Mouse (Mus musculus) heart, embryonic 10.5 days (tissue): ENCODE results near the gene Pcnx. TPM values are rescaled to one million over a fixed set of nuclear protein-coding genes. Genes with fewer than 3 reads are reported as not detected.
A peak's percentile ranks its signal among the peaks of the same experiment; 100 is the strongest.

Experiments used
- DNase-seq: peaks from one replicate; pipeline ENCODE4 v3.0.0-alpha.2; 2017; ENCODE audit warnings: low spot score
- H3K27ac ChIP-seq: fragments of 300-500 bp; sonication (generic); 2 replicates; pipeline ENCODE4 v1.5.1; 2016; ENCODE audit warnings: mild to moderate bottlenecking
- H3K27me3 ChIP-seq: fragments of 300-500 bp; sonication (generic); 2 replicates; pipeline ENCODE4 v1.6.1; 2016; ENCODE audit warnings: mild to moderate bottlenecking; ENCODE audit not compliant: poor library complexity, insufficient read depth, severe bottlenecking
- H3K36me3 ChIP-seq: fragments of 300-500 bp; sonication (generic); 2 replicates; pipeline ENCODE4 v1.6.1; 2016; ENCODE audit warnings: mild to moderate bottlenecking, moderate library complexity
- H3K4me1 ChIP-seq: fragments of 300-500 bp; sonication (generic); 2 replicates; pipeline ENCODE4 v1.6.1; 2016; ENCODE audit warnings: mild to moderate bottlenecking
- H3K4me3 ChIP-seq: fragments of 300-500 bp; sonication (generic); 2 replicates; pipeline ENCODE4 v1.5.1; 2016; ENCODE audit warnings: mild to moderate bottlenecking, moderate library complexity
- H3K9me3 ChIP-seq: fragments of 300-500 bp; sonication (generic); 2 replicates; pipeline ENCODE4 v1.6.1; 2016; ENCODE audit warnings: mild to moderate bottlenecking, moderate library complexity
- WGBS: fragments of 180-500 bp; shearing (Covaris S2); methylation state at CpG from one replicate; pipeline ENCODE4 v1.1.7; 2016; 5-methylcytosine and 5-hydroxymethylcytosine counted together
- polyA plus RNA-seq: library from polyadenylated mRNA; unstranded; fragments of >200 nt; fragmentation: Nextera tagmentation; extraction: Ambion mirVana; gene quantifications from 2 replicates; pipeline ENCODE4 v1.2.1, GENCODE M21; 2016

The Pcnx gene
- polyA plus RNA-seq, 1 experiment from 2014 or later, result 13.1 TPM

DNA sequence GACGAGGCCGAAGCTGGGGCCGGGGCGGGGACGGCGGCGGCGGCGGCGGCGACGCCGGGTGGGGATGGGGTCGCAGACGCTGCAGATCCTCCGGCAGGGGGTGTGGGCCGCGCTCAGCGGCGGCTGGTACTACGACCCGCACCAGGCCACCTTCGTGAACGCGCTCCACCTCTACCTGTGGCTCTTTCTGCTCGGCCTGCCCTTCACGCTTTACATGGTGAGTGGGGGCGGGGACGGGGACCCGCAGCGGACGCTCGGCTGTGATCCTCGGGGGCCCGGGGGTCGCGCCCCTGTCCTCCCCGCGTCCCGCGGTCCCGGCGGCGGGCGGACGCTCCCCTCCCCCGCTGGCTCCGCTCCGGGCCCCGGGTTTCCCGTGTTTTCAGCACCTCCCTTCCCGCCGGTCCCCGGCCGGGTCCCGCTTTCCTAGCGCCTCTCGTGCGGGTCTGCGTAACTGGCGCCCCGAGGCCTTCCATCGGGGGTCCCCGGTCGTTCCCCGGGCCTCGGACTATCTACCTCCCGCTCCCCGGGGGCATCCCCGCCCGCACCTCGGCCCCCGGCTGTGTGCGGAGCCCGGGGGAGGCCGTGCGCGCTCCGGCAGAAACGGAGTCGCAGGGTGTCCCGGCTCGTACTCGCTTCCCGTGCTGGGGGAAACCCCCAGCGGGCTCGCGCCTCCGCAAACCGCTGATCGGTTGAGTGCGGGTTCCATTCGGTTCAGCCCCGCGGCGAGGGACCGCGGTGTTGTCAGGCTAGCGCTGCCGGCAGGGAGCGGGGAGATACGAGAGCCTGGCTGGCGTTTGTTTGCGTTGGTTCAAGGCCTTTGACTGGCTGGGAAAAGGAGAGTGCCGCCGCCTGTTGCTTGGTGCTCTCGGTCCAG, 722 bp downstream of the Pcnx start:
- no peaks in the 10 kb centered on the region for H3K36me3 ChIP-seq
- peak overlapping the region; percentile 98 for H3K27ac ChIP-seq
- DNase-seq, result peak; percentile 85
- peak overlapping the region; percentile 99 for H3K4me3 ChIP-seq
- H3K4me1 ChIP-seq, result peaks cover 65% of the 10 kb centered on the region
- WGBS, result under 1% methylated on average over 105 of the region's 107 CpGs
- no peaks in the 10 kb centered on the region for H3K27me3 ChIP-seq
- no peaks in the 10 kb centered on the region for H3K9me3 ChIP-seq

DNA sequence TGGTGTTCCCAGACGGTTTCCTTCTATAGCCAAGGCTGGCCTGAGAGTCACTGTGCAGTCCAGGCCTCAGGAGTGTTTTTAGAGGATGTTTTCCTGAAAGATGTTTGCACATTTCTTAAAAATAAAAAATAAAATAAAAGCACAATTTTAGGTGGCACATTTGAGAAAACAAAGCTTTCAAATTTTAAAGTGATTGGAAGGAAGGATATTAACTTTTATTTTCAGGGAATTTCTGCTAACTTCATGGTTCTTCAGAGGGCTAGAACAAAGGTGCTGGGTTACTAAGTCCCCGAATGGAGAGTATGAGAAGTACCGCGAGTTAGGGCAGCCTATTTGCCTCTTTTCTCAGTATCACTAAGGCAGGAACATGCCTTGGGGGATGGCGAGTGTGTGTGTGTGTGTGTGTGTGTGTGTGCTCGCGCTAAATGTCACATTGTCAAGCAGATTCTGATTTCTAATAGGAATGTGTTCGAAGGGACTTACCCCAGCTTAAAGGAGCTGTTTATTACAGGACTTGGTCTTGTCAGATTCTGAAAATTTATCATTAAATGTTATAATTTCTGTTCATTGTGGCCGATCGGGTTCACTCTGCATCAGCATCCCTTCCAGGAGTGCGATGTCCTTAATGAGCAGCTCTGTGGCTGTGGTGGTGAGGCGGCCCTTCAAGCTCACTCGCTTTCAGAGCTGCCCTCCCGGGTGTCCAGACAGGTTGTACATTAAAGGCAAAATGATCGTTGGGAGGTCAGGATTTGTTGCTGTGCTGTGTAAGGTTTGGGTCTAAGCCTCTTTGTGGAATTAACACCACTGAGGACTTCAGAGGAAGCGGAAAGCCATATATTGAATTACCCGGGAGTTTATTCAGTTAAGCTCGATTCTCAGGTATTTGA, 1.6 kb downstream of the Pcnx start:
- Histone ChIP-seq H3K9me3 (no peaks in the 10 kb centered on the region), H3K27me3 (no peaks in the 10 kb centered on the region), H3K36me3 (no peaks in the 10 kb centered on the region), H3K4me1 (peaks cover 65% of the 10 kb centered on the region), H3K4me3 (peak overlapping the region; percentile 99), H3K27ac (peak overlapping the region; percentile 98)
- 27% methylated on average over 18 of the region's 18 CpGs for WGBS
- peak; percentile 75 for DNase-seq

DNA sequence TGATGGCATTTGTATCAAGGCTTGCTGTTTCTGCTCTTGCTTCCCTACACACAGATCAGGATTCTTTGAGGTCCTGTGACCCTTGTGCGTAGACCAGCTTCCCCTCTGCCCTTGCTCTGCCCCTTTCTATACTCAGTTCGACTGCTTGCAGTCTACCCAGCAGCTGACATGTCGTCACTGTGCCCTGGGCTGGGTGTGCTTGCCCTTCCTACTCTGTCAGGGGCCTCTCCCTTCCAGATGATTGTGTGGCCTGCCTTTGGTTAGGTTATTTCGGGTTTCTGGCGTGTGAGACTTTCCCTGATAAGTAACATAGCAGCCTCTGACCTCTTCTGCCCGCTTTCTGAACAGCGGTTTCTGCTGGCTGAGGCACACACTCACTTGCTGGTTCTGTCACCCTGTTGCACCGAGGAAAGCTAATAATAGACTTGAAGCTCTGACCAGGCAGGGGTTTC, 2.6 kb downstream of the Pcnx start:
- peak overlapping the region; percentile 99 for H3K4me3 ChIP-seq
- H3K4me1 ChIP-seq, result peaks cover 56% of the 10 kb centered on the region
- DNase-seq, result peak; percentile 94
- peak overlapping the region; percentile 98 for H3K27ac ChIP-seq
- WGBS, result 14% methylated on average over 8 of the region's 8 CpGs
- H3K9me3 ChIP-seq, result no peaks in the 10 kb centered on the region
- no peaks in the 10 kb centered on the region for H3K27me3 ChIP-seq
- no peaks in the 10 kb centered on the region for H3K36me3 ChIP-seq

GRCm38 (mm10) chr12:81863949-81864348, 4.1 kb downstream of the Pcnx start:
- H3K9me3 ChIP-seq, result no peaks in the 10 kb centered on the region
- DNase-seq, result peak; percentile 14
- 0 out of 2 replicates have a peak, but pooled peaks cover 3% of the 10 kb centered on the region for H3K36me3 ChIP-seq
- peaks cover 52% of the 10 kb centered on the region for H3K4me1 ChIP-seq
- H3K4me3 ChIP-seq, result no peak overlapping the region
- no peaks in the 10 kb centered on the region for H3K27me3 ChIP-seq
- 85% methylated on average over 4 of the region's 4 CpGs for WGBS
- H3K27ac ChIP-seq, result no peak overlapping the region

GRCm38 (mm10) chr12:81865183-81865582, 5.4 kb downstream of the Pcnx start:
- peaks cover 56% of the 10 kb centered on the region for H3K4me1 ChIP-seq
- no peak overlapping the region for H3K4me3 ChIP-seq
- H3K27me3 ChIP-seq, result no peaks in the 10 kb centered on the region
- H3K9me3 ChIP-seq, result no peaks in the 10 kb centered on the region
- DNase-seq, result no peak
- H3K27ac ChIP-seq, result peak overlapping the region; percentile 2; the same call in 1 of the 2 replicates
- 0 out of 2 replicates have a peak, but pooled peaks cover 3% of the 10 kb centered on the region for H3K36me3 ChIP-seq
- 81% methylated on average over 6 of the region's 6 CpGs for WGBS

- Histone ChIP-seq H3K9me3 (no peaks in the 10 kb centered on the region), H3K27me3 (no peaks in the 10 kb centered on the region), H3K27ac (no peak overlapping the region), H3K4me1 (peaks cover 59% of the 10 kb centered on the region), H3K36me3 (0 out of 2 replicates have a peak, but pooled peaks cover 3% of the 10 kb centered on the region), H3K4me3 (no peak overlapping the region)
- DNase-seq, result no peak
- 88% methylated on average over 4 of the region's 4 CpGs for WGBS
Measured at GRCm38 (mm10) chr12:81867316-81867715, 7.5 kb downstream of the Pcnx start.

DNA sequence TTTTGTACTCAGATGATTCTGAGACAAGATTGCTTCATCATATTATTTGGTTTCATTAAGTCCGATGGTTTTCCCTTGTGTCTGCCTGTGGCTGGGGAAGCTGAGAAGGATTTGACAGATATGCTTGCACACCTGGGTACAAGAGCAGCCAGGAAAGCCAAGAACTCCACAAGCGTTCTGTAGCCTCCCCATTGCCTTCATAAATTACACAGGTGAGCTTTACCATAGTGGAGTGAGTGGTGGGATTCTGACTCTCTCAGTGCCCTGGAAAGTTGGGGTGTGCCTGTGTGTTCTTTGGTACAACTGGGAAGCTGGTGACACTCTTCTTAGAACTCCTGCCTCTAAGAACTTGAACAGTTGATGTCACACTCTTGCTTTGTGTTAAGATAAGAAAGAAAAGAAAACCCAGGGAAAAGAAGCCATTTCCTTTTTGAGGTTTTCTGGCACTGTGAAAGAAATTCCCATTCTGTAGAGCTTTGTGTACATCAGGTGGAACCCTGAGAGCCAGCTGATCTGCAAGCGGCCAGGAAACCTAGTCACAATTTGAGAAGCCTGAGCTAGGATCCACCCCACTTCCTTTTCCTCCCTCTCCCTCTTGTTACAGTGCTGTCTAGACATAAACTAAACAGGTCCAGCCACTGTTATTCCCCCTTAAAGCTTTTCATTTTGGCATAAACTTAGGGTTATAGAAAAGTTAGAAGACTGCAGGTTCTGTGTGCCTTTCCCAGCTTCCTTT, 9.6 kb downstream of the Pcnx start:
- no peaks in the 10 kb centered on the region for H3K9me3 ChIP-seq
- 0 out of 2 replicates have a peak, but pooled peaks cover 3% of the 10 kb centered on the region for H3K36me3 ChIP-seq
- no peak overlapping the region for H3K4me3 ChIP-seq
- H3K4me1 ChIP-seq, result peaks cover 39% of the 10 kb centered on the region
- no peak overlapping the region for H3K27ac ChIP-seq
- H3K27me3 ChIP-seq, result no peaks in the 10 kb centered on the region
- no peak for DNase-seq
- 71% methylated on average over 3 of the region's 3 CpGs for WGBS

DNA sequence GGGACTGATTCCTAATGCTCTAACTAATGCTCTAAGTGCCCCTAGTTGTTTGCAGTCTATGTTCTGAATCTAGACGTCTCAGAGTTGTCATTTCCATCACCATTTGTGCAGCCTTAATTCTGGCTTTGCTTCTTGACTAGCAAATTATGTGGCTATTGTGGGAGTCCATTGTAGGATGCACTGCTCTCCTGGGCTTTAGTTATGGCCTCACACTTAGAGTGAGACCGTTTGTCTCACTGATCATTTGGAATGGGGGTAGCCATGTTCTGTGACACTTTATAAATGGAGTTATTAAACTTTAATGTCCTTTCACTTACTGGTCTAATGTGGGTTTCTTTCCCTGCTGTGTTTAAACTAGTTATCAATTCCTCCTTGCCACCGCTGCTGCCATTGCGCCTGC, 13.5 kb downstream of the Pcnx start:
- Histone ChIP-seq H3K4me3 (no peak overlapping the region), H3K36me3 (0 out of 2 replicates have a peak, but pooled peaks cover under 1% of the 10 kb centered on the region), H3K4me1 (peaks cover 23% of the 10 kb centered on the region), H3K9me3 (no peaks in the 10 kb centered on the region), H3K27ac (no peak overlapping the region), H3K27me3 (no peaks in the 10 kb centered on the region)
- DNase-seq, result no peak
- WGBS, result 84% methylated on average over 4 of the region's 4 CpGs

GRCm38 (mm10) chr12:81880161-81880560, 20.3 kb downstream of the Pcnx start:
- no peaks in the 10 kb centered on the region for H3K9me3 ChIP-seq
- WGBS, result 95% methylated on average over 3 of the region's 3 CpGs
- no peak for DNase-seq

DNA sequence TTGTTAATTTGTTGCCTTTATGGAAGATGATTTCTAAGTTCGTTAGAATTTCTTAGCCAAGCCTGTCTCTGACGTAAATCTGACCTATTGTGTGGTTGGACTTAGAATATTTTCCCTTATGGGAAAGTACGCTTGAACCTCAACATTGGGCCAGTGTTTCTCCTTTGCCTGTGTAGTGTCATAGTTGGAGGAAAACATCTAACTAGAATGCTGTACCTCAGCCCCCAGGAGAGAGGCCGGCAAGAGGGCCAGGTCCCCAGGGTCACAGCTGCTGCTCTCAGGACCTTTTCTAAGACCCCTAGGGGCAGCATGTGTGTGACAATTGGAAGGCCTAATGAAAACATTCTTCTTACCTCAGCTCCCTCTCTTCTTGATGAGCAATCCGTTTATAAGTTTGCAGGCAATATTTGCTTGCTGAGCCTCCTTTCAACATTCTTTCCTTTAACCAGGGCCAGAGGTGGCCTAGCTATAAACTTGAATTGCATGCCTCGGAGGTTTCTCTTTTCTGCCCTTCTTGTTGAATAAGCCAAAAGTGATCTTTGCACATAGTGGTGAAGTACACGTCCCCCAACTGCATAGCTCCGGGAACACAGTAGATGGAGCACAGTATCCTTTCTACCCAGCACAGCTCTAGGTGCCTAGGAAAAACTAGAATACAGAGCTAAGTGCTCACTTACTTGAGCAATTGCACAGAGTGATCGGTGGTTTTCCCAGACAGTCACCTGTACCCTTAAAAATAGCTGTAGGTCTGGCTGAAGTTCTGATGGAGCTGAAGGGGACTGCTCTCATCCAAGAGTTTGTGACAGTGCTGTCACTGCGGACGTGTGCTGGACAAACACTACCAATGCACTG, 23.7 kb downstream of the Pcnx start:
- DNase-seq, result no peak
- no peaks in the 10 kb centered on the region for H3K36me3 ChIP-seq
- no peaks in the 10 kb centered on the region for H3K27me3 ChIP-seq
- no peak overlapping the region for H3K27ac ChIP-seq
- peaks cover 43% of the 10 kb centered on the region for H3K4me1 ChIP-seq
- no peak overlapping the region for H3K4me3 ChIP-seq
- no peaks in the 10 kb centered on the region for H3K9me3 ChIP-seq
- 61% methylated on average over 11 of the region's 11 CpGs for WGBS

More at GRCm38 (mm10) chr12:81880161-81880560, 20.3 kb downstream of the Pcnx start:
- H3K4me3 ChIP-seq, result no peak overlapping the region
- H3K27ac ChIP-seq, result no peak overlapping the region
- peaks cover 15% of the 10 kb centered on the region for H3K4me1 ChIP-seq
- no peaks in the 10 kb centered on the region for H3K36me3 ChIP-seq
- no peaks in the 10 kb centered on the region for H3K27me3 ChIP-seq

DNA sequence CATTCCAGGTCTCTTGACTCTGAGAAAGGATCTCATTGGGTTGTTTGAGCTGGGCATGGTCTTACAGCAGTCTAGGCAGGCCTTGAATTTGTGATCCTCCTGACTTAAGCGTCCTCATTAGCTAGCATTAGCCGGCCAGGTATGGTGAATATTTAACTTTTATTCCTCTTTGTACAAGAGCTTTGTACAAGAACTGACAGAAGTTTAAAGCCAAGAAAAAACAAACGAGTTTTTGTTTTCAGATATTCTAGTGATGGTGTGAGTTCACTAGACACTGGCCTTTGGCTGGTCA, 24.2 kb downstream of the Pcnx start:
- Histone ChIP-seq H3K36me3 (no peaks in the 10 kb centered on the region), H3K27ac (no peak overlapping the region), H3K4me1 (peaks cover 44% of the 10 kb centered on the region), H3K9me3 (no peaks in the 10 kb centered on the region), H3K4me3 (no peak overlapping the region), H3K27me3 (no peaks in the 10 kb centered on the region)
- WGBS, result 85% methylated on average over 3 of the region's 3 CpGs
- no peak for DNase-seq

DNA sequence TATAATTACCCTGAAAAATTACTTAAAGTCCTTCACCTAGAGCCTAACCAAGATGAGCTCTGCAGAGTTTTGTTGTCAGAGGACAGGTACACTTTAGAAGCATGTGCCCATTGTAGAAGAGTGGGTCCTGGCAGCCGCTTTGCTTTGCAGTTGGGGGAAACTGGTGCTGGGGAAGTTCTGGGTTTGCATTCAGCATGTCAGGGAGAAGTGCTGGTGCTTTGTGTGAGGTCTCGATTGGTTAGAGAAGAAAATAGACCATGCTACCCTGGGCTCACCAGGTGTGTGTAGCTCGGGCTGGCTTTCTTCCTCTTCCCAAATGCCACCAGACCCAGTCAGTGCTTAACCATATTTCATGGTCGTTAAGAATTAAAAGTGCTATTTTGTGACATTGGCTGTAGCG, 25.2 kb downstream of the Pcnx start:
- H3K27me3 ChIP-seq, result no peaks in the 10 kb centered on the region
- WGBS, result 82% methylated on average over 5 of the region's 5 CpGs
- H3K27ac ChIP-seq, result no peak overlapping the region
- H3K36me3 ChIP-seq, result no peaks in the 10 kb centered on the region
- H3K4me3 ChIP-seq, result no peak overlapping the region
- no peak for DNase-seq
- no peaks in the 10 kb centered on the region for H3K9me3 ChIP-seq
- H3K4me1 ChIP-seq, result peaks cover 44% of the 10 kb centered on the region
